Mouse (Mus musculus): ENCODE measurements around the gene Sall2. TPM values are rescaled to one million over a fixed set of nuclear protein-coding genes. Genes with fewer than 3 reads are reported as not detected.

The Sall2 gene
- 3.0 and 3.8 TPM in 2 replicates for polyA plus RNA-seq (2016; fragmentation: Nextera tagmentation; extraction: Ambion mirVana)

DNA sequence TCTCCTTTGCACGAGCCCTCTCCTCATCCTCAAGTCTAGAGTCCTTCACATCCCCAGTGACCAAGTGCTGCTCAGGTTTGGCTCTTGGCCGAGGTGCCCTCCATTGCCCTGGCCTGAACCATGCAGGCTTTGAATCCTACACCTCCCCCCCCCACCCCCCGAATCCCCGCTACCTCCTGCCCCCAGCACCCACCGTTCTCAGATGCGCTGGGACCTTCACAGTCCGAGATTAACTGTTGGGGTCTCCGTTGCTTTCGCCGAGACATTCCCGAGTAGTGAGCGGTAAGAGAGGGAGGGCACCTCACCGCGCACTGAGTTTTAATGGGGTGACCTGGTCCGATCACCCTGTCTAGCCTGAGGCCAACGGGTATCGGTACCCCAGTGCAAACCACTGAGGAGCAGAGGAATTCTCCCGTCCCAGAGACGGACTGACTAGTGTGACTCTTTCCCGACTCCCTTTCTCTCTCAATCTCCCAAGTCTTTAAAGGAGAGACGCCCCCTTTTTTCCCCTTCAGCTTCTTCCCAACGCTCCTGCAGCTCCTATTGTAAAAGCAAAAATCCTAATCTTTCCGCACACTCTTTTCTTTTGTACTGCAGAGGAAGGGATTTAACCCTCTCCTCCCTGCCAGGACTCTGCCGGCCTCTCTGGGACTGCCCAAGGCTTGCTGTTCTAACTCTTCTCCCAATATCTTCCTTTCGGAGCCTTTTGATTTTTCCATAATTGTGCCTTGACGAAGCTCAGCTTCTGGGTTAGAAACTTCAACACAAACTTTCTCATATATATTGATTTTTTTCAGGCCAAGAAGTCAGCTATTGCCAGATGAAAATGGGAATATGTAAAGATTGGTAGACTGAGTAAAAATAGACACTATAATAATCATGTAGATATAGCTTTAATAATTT lies at the start of gene Sall2:
Sall2 (minus strand) TSS at position 853 of the 903 bp plus-strand sequence.
- Histone ChIP-seq H3K9ac (no peak within 1 kb of the TSS), H3K4me2 (peak within 1 kb of the TSS; percentile 53), H3K4me1 (no peaks in the 10 kb centered on the region; the same call in 1 of the 2 replicates), H3K36me3 (no peaks in the 10 kb centered on the region), H3K27ac (no peak within 1 kb of the TSS), H3K9me3 (replicated peaks) (no peaks in the 10 kb centered on the region), H3K27me3 (replicated peaks) (peaks cover 93% of the 10 kb centered on the region), H3K4me3 (peak within 1 kb of the TSS; percentile 39)
- 3% methylated on average over 26 of the region's 26 CpGs for WGBS (ENCODE audit: insufficient replicate concordance)
- ATAC-seq: no peak

DNA sequence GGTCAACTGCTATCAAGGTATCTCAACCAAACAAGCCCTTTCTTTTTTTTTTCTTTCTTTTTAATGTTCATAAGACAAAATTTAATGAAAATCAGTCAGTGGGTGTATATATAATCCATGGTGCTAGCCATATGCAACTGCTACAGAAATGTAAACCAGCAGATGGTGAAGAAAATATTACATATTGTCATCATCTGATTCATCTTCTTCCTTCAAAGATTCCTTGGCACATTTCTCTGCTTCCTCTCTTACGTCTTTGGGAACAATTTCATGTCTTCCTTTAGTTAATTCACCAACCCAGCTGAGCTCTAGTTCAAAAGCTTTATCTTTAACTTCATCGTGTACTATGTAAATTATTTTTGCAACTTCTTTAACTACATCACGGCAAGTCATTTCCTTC lies 40.2 kb upstream of the Sall2 start:
- Histone ChIP-seq H3K27me3 (replicated peaks) (no peaks in the 10 kb centered on the region), H3K36me3 (no peaks in the 10 kb centered on the region), H3K9ac (no peak overlapping the region), H3K27ac (no peak overlapping the region), H3K4me2 (no peak overlapping the region), H3K9me3 (replicated peaks) (no peaks in the 10 kb centered on the region), H3K4me3 (no peak overlapping the region), H3K4me1 (no peaks in the 10 kb centered on the region)
- 76% methylated on average over 3 of the region's 3 CpGs for WGBS (ENCODE audit: insufficient replicate concordance)
- no peak for ATAC-seq

DNA sequence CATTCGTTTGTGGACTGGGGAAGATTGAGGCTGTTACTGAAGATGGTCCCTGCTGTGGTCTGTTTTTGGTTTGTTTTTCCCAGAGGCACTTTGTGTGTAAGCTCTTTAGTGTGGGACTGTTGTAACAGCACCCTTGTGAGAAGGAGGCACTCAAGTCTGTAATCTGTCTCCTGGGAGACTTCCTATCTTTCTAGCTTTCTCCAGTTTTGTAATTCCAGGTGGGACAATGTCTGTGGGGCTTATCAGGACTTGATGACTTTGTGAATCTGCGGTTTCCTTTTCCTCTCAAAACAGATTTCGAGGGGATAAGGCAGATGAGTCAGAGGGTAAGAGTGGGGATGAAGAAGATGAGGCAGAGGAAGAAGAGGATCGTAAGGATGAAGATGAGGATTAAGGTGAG lies 27.7 kb upstream of the Sall2 start, which contains the start of gene Olfr1513:
Olfr1513 (minus strand) TSS at position 101 of the 400 bp plus-strand sequence.
- H3K36me3 ChIP-seq: no peaks in the 10 kb centered on the region
- ATAC-seq: no peak
- H3K4me2 ChIP-seq: no peak within 1 kb of the TSS
- H3K9ac ChIP-seq: no peak within 1 kb of the TSS
- no peaks in the 10 kb centered on the region for H3K27me3 ChIP-seq (replicated peaks)
- H3K4me1 ChIP-seq: no peaks in the 10 kb centered on the region
- no peak within 1 kb of the TSS for H3K4me3 ChIP-seq
- no peaks in the 10 kb centered on the region for H3K9me3 ChIP-seq (replicated peaks)
- H3K27ac ChIP-seq: no peak within 1 kb of the TSS
- 44% methylated on average over 4 of the region's 4 CpGs for WGBS (ENCODE audit: insufficient replicate concordance)

DNA sequence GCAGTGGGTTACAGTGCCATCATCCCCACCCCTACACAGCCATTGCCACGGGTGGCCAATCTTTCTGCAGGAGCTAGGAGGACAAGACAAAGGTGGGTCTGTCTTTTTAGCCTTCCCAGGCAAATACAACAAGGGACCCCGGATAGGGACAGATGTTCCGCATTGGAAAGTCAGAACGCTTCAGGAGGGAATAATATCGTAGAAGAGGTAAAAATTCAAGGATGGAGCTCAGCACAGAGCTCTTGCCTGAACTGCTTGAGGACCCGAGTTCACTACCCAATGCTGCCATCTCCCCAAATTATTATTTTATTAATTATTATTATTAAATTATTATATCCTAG lies 10.9 kb upstream of the Sall2 start:
- WGBS (ENCODE audit: insufficient replicate concordance): 54% methylated on average over 6 of the region's 6 CpGs
- H3K9ac ChIP-seq: no peak overlapping the region

DNA sequence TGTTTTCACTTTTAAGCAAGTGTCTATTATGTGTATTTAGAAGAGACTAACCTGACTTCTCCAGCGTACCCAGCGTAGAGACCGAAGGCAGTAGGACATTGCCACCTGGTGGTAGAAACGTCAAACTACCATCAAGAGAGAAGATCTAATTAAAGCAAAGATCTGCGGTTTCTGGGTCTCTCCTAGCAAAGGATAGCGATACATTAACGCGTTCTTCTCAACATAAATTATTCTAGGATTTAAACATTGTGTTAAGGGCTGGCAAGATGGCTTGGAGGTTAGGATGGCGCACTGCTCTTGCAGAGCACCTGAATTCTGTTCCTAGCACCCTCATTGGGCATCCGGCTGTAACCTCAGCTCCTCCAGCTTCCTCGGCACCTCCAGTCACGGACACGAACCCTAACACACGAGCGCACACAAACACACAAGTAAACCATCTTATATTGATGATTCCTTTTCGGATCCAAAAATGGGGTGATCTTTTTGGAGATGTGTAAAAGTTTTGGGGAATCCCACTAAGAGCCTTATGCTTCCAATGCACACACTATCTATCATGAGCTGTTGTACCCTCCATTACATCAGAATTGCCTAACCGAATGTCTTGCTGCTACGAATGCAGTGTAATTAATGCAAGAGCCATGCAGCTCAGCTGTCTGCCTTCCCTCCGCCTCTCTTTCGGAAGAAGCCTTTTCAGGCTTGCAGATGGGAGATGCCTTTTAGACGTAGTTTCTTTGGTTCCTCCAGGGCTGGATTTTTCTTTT lies 10.4 kb upstream of the Sall2 start:
- Histone ChIP-seq H3K27me3 (replicated peaks) (peaks cover 18% of the 10 kb centered on the region), H3K9me3 (replicated peaks) (no peaks in the 10 kb centered on the region), H3K4me3 (no peak overlapping the region), H3K4me2 (no peak overlapping the region), H3K9ac (no peak overlapping the region), H3K27ac (no peak overlapping the region), H3K4me1 (peaks cover 8% of the 10 kb centered on the region), H3K36me3 (no peaks in the 10 kb centered on the region)
- 23% methylated on average over 21 of the region's 21 CpGs for WGBS (ENCODE audit: insufficient replicate concordance)
- no peak for ATAC-seq

More for the DNA sequence above, 10.9 kb upstream of the Sall2 start:
- Histone ChIP-seq H3K4me3 (no peak overlapping the region), H3K27me3 (replicated peaks) (peaks cover 17% of the 10 kb centered on the region), H3K27ac (no peak overlapping the region), H3K4me1 (peaks cover 8% of the 10 kb centered on the region), H3K9me3 (replicated peaks) (no peaks in the 10 kb centered on the region), H3K36me3 (no peaks in the 10 kb centered on the region), H3K4me2 (no peak overlapping the region)
- no peak for ATAC-seq

DNA sequence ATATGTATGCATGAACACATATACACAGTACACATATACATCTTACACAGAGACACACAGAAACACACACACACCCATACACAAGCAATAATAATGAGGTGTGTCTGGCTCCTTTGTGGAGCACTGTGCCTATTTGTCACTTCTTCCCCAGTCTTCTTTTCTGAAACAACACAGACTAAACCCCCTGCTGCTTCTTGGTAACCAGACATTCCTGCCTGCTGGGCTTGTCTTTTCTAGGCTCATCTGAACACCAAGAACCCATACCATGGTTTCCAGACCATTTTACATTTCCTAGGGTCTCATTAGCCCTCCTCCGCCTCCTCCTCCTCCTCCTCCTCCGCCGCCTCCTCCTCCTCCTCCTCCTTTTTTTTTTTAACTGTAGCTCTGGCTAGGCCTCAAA lies 3.6 kb upstream of the Sall2 start:
- Histone ChIP-seq H3K9me3 (replicated peaks) (no peaks in the 10 kb centered on the region), H3K36me3 (no peaks in the 10 kb centered on the region), H3K9ac (no peak overlapping the region), H3K4me1 (no peaks in the 10 kb centered on the region; the same call in 1 of the 2 replicates), H3K4me2 (no peak overlapping the region), H3K27ac (no peak overlapping the region), H3K27me3 (replicated peaks) (peaks cover 59% of the 10 kb centered on the region), H3K4me3 (no peak overlapping the region)
- WGBS (ENCODE audit: insufficient replicate concordance): 83% methylated on average over 3 of the region's 3 CpGs
- no peak for ATAC-seq

DNA sequence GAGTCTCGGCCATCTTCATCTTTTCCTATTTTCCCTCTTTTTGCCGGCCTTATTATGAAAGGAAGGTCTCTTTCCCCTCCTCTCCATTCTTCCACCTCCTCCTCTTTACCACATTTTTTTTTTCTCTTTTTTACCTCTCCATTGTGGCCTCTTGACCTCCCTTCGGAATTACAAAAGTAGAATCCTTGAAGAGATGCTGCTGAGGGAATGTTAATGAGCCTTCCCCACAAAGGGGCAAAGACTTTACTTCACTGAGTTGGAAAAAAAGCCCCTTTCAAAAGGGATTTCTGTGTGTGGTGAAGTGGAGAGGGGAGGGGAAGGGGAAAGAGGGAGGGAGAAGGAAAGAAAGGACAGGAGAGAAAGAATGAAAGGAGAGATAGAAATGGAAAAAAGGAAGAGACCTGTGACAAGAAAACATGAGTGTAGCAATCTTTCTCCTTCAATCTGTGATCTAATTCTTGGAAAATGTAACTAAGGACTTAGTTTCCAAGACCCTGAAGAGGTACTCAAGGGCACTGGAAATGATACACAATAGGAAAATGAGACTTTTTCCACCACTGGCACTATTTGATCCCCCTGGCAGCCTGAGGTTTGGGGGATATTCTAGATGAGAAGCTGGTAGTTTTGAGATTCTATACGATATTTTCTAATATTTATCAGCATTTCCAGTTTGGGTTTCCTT lies 2.6 kb upstream of the Sall2 start:
- Histone ChIP-seq H3K9ac (no peak overlapping the region), H3K27ac (no peak overlapping the region), H3K27me3 (replicated peaks) (peaks cover 69% of the 10 kb centered on the region), H3K4me1 (no peaks in the 10 kb centered on the region; the same call in 1 of the 2 replicates), H3K4me3 (no peak overlapping the region), H3K36me3 (no peaks in the 10 kb centered on the region), H3K4me2 (no peak overlapping the region), H3K9me3 (replicated peaks) (no peaks in the 10 kb centered on the region)
- ATAC-seq: no peak
- 28% methylated on average over 4 of the region's 4 CpGs for WGBS (ENCODE audit: insufficient replicate concordance)

DNA sequence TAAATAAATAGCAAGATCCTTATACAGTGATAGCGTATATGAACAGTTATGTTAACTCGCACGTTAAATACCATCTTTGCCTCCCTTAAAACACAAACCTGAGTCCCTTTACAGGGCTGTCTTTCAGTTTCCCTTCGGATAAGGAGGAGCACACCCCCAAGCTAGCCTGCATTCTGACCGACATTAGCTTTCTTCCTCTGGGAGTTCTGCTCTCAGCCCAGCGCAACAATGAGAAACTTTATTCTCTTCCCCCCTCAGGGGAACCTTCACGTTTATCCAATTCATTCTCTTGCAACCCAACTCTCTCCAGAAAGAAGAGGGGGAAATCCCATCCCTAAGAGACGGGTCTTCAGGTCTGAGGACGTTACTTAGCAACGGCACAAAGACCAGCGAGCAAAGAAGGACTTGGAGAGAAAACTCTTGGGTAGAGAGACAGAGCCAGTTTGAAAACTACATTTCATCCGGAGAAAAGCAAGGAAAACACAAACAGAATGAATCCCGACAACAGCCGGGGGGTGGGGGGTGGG lies 1.1 kb downstream of the Sall2 start:
- Histone ChIP-seq H3K27ac (no peak overlapping the region), H3K27me3 (replicated peaks) (peaks cover 91% of the 10 kb centered on the region), H3K4me3 (peak overlapping the region; percentile 39), H3K4me2 (peak overlapping the region; percentile 53), H3K36me3 (no peaks in the 10 kb centered on the region), H3K9ac (no peak overlapping the region), H3K4me1 (no peaks in the 10 kb centered on the region; the same call in 1 of the 2 replicates), H3K9me3 (replicated peaks) (no peaks in the 10 kb centered on the region)
- WGBS (ENCODE audit: insufficient replicate concordance): 6% methylated on average over 14 of the region's 14 CpGs
- ATAC-seq: no peak

DNA sequence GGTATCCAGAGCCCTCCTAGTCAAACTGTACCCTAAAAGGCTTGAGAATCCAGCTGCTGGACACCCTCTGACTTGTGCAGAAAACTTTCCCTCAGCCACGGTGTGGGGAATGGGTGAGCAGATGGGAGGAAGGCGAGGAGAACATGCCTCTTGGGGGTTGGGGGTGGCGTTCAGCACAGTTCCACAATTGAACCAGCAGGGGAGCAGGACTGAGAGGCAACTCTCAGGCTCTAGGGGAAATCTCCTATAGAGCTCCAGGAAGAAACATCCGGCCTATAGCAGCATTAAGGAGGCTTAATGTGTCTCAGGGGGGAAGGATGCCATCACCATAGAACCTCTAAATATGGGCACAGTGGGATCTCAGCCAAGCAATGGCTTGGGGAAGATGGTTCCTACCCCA lies 2.7 kb downstream of the Sall2 start:
- no peak overlapping the region for H3K4me3 ChIP-seq
- H3K4me2 ChIP-seq: no peak overlapping the region
- no peaks in the 10 kb centered on the region for H3K36me3 ChIP-seq
- no peaks in the 10 kb centered on the region; the same call in 1 of the 2 replicates for H3K4me1 ChIP-seq
- no peak overlapping the region for H3K27ac ChIP-seq
- peaks cover 87% of the 10 kb centered on the region for H3K27me3 ChIP-seq (replicated peaks)
- WGBS (ENCODE audit: insufficient replicate concordance): 14% methylated on average over 4 of the region's 4 CpGs
- no peak overlapping the region for H3K9ac ChIP-seq
- ATAC-seq: no peak
- no peaks in the 10 kb centered on the region for H3K9me3 ChIP-seq (replicated peaks)

DNA sequence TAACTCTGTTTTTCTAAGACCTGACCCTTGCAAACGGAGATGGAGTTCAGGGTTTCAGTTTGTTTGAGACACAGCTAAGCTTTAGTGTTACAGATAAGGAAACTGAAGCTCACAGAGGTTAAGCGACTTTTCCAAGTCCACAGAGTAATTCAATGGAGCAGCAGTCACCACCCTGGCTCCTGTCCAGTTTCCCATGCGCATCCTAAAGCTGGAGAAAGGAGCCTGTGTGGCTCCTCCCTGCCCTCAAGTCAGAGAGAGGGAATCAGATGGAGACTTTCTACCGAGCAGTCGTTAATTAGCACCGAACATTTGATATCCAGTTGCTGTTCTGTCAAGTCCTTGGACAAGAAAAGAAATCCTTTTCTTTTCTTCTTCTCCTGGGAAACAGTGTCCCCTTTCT lies 9.2 kb downstream of the Sall2 start:
- no peak for ATAC-seq
- H3K27me3 ChIP-seq (replicated peaks): peaks cover 70% of the 10 kb centered on the region
- 58% methylated on average over 6 of the region's 6 CpGs for WGBS (ENCODE audit: insufficient replicate concordance)
- H3K9ac ChIP-seq: no peak overlapping the region
- no peak overlapping the region for H3K27ac ChIP-seq
- no peak overlapping the region for H3K4me2 ChIP-seq
- H3K4me3 ChIP-seq: no peak overlapping the region
- H3K9me3 ChIP-seq (replicated peaks): no peaks in the 10 kb centered on the region
- peaks cover 20% of the 10 kb centered on the region for H3K4me1 ChIP-seq
- peaks cover under 1% of the 10 kb centered on the region; the same call in 1 of the 2 replicates for H3K36me3 ChIP-seq

DNA sequence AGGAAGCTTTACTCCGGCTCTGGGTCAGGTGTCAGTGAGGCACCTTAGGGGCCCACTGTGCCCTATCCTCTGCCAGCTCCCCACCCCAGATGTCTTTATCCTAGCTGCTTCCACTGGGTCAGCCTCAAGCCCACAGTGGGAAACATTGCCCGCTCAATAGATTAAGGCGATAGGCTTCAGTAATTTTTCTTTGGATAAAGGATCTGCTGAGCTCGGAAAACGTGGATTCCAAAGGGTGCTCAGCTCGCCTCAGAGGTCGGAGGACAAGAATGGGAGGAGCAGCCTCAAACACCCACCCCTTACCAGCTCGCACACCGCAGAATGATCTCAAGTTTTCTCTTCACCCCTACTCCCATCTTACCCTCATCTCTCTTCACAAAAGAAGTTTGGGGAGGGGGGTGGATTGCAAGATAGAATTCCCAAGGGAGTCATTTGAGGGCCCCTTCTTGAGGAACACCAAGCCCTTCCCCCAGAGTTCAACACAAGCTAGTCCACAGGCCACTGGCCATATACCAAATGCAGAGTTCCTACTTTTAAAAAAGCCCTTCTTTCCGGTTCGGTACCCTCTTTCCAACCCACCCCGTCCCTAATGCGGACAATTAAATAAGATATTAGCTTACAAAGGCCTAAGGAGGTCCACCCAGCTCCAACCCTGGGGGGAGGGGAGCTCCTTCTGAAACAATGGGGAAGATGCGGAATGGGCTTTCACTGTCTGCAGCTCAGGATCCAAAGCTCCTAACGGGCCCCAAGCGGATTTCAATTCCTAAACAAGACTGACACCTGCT lies 11.9 kb downstream of the Sall2 start:
- Histone ChIP-seq H3K4me3 (peak overlapping the region; percentile 61), H3K27me3 (replicated peaks) (peaks cover 69% of the 10 kb centered on the region), H3K4me2 (peak overlapping the region; percentile 74), H3K9ac (peak overlapping the region; percentile 55; the same call in 1 of the 2 replicates), H3K9me3 (replicated peaks) (no peaks in the 10 kb centered on the region), H3K36me3 (peaks cover 21% of the 10 kb centered on the region), H3K27ac (no peak overlapping the region), H3K4me1 (peaks cover 20% of the 10 kb centered on the region)
- peak; percentile 56 for ATAC-seq
- 13% methylated on average over 16 of the region's 16 CpGs for WGBS (ENCODE audit: insufficient replicate concordance)
